Mouse (Mus musculus) lung, embryonic 15.5 days (tissue): ENCODE measurements around the gene Olfr1320. TPM values are rescaled to one million over a fixed set of nuclear protein-coding genes. Genes with fewer than 3 reads are reported as not detected.
"Not testable (repeated sequence)": the region's sequence is repeated elsewhere in the genome, so short reads cannot be mapped to it uniquely, and the experiment has no call there.

ENCODE experiments used
- ATAC-seq: fragments of 200-750 bp; cut with Nextera tagmentation; 2 replicates; pipeline ENCODE4 v1.8.0; 2017; ENCODE audit warnings: moderate number of reproducible peaks, borderline replicate concordance; ENCODE audit not compliant: low FRiP score, low TSS enrichment; ENCODE audit errors: extremely low read depth
- H3K27ac ChIP-seq: fragments of 300-500 bp; sonication (generic); 2 replicates; pipeline ENCODE4 v1.5.1; 2015; ENCODE audit warnings: moderate library complexity, mild to moderate bottlenecking, inconsistent platforms
- H3K27me3 ChIP-seq: fragments of 300-500 bp; sonication (generic); 2 replicates; pipeline ENCODE4 v1.6.1; 2015; ENCODE audit warnings: inconsistent platforms
- H3K36me3 ChIP-seq: fragments of 300-500 bp; sonication (generic); 2 replicates; pipeline ENCODE4 v1.6.1; 2015; ENCODE audit warnings: inconsistent platforms
- H3K4me1 ChIP-seq: fragments of 300-500 bp; sonication (generic); 2 replicates; pipeline ENCODE4 v1.6.1; 2015; ENCODE audit warnings: inconsistent platforms
- H3K4me2 ChIP-seq: fragments of 300-500 bp; sonication (generic); 2 replicates; pipeline ENCODE4 v1.6.1; 2015; ENCODE audit warnings: inconsistent platforms, mild to moderate bottlenecking, moderate library complexity
- H3K4me3 ChIP-seq: fragments of 300-500 bp; sonication (generic); 2 replicates; pipeline ENCODE4 v1.5.1; 2015; ENCODE audit warnings: mild to moderate bottlenecking, inconsistent platforms
- H3K9ac ChIP-seq: fragments of 300-500 bp; sonication (generic); 2 replicates; pipeline ENCODE4 v1.6.1; 2015; ENCODE audit warnings: inconsistent platforms
- H3K9me3 ChIP-seq: fragments of 300-500 bp; sonication (generic); 2 replicates; pipeline ENCODE4 v1.6.1; 2016; ENCODE audit warnings: inconsistent platforms
- WGBS: fragments of 180-500 bp; shearing (Covaris S2); methylation state at CpG from one replicate; pipeline ENCODE4 v1.1.7; 2015; 5-methylcytosine and 5-hydroxymethylcytosine counted together
- polyA plus RNA-seq: library from polyadenylated mRNA; unstranded; fragments of >200 nt; fragmentation: Nextera tagmentation; extraction: Ambion mirVana; gene quantifications from 2 replicates; pipeline ENCODE4 v1.2.1, GENCODE M21; 2015

Olfr1320 gene
- not detected in 2 replicates for polyA plus RNA-seq

DNA sequence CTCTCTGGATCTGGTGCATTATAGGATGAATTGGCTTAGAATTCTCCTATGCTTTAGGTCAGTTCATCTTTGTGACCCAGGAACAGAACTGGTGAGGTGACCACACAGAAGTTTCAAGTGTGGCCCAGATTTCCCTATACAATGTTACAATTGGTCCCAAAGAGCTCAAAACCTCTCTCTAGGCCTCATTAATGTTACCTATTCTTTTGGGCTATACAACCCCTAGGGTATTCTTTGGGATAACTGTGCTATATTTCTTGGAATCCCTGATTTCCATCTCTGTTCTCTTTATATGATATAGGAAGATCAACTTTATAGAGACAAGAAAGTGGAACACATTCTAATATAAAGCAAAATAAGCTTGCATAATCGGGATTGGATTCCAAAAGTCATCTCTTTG, at the start of gene Olfr1320:
Olfr1320 (plus strand) TSS at position 301 of the 400 bp plus-strand sequence.
- H3K9ac ChIP-seq, result no peak within 1 kb of the TSS
- no peak within 1 kb of the TSS for H3K27ac ChIP-seq
- H3K27me3 ChIP-seq, result no peaks in the 10 kb centered on the region
- H3K4me2 ChIP-seq, result no peak within 1 kb of the TSS
- 90% methylated on average over 1 of the region's 1 CpGs for WGBS
- H3K9me3 ChIP-seq, result no peaks in the 10 kb centered on the region
- no peaks in the 10 kb centered on the region for H3K4me1 ChIP-seq
- H3K36me3 ChIP-seq, result no peaks in the 10 kb centered on the region
- ATAC-seq, result no peak
- no peak within 1 kb of the TSS for H3K4me3 ChIP-seq

DNA sequence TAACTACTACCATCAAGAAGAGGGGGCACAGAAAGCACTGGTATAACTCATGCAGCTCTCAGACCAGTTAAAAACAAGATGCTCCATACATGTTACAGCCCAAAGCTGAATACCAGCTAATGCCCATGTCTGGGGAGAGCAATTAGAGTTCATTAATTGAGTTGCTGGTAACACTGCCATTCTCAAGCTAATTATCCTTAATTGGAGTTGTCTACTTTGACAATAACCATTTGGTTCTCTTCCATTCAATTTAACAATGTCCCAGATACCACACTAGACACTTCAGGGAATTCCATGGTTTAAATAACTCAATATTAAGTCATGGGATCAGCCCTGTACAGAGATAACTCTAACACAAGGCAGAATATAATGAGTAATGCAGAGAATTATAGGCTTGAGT, 44.6 kb upstream of the Olfr1320 start:
- no peaks in the 10 kb centered on the region for H3K9me3 ChIP-seq
- H3K27me3 ChIP-seq, result no peaks in the 10 kb centered on the region
- no peak overlapping the region for H3K9ac ChIP-seq
- no peak overlapping the region for H3K4me3 ChIP-seq
- H3K4me2 ChIP-seq, result no peak overlapping the region
- ATAC-seq, result no peak
- no peak overlapping the region for H3K27ac ChIP-seq
- H3K36me3 ChIP-seq, result no peaks in the 10 kb centered on the region
- H3K4me1 ChIP-seq, result no peaks in the 10 kb centered on the region

DNA sequence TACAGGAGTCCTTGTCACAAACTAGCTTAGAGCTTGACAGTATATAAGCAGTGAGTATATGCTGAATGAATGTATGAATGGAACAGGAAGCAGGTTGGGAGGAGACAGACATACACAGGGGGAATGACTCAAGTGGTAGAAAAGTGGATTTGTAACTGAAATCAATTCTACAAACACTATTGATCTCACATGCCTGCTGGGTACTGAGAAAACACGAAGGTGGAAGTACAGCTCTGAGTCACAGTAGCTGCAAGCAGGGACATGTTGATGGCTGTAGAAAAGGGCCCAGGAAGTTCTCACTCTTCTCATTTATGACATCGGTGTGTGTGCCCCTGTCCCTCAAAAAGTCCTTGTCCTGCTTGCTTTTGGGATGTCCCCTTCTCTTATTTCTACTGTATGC, 40.9 kb upstream of the Olfr1320 start:
- H3K4me1 ChIP-seq, result no peaks in the 10 kb centered on the region
- no peaks in the 10 kb centered on the region for H3K9me3 ChIP-seq
- ATAC-seq, result no peak
- 66% methylated on average over 2 of the region's 2 CpGs for WGBS
- no peak overlapping the region for H3K4me3 ChIP-seq
- no peaks in the 10 kb centered on the region for H3K36me3 ChIP-seq
- no peak overlapping the region for H3K4me2 ChIP-seq
- H3K27ac ChIP-seq, result no peak overlapping the region
- H3K9ac ChIP-seq, result no peak overlapping the region
- H3K27me3 ChIP-seq, result no peaks in the 10 kb centered on the region

DNA sequence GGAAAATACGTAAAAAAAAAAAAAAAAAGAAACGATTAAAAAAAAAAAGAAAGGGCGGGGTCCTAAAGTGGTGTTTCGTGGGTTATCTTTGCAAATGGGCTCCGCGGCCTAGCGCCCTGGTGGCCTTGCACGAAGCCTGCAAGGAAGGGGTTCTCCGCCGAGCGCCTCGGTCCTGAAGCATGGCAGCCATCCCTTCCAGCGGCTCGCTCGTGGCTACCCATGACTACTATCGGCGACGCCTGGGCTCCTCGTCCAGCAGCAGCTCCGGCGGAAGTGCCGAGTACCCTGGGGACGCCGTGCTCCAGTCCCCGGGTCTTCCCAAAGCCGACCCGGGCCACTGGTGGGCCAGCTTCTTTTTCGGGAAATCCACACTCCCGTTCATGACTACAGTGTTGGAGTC, 11.4 kb upstream of the Olfr1320 start:
- H3K4me1 ChIP-seq, H3K9me3 ChIP-seq, H3K36me3 ChIP-seq, H3K27me3 ChIP-seq, H3K9ac ChIP-seq, H3K4me2 ChIP-seq, H3K27ac ChIP-seq, ATAC-seq, H3K4me3 ChIP-seq: not testable (repeated sequence)
- 83% methylated on average over 29 of the region's 29 CpGs for WGBS

Other genes with a start within 250 kb of the Olfr1320 start
- gene Arhgap36, start 208.4 kb upstream of the Olfr1320 start, polyA plus RNA-seq, result 0.56 and 0.65 TPM in 2 replicates
- gene Olfr1321, start 62.7 kb downstream of the Olfr1320 start, polyA plus RNA-seq, result not detected in 2 replicates
- gene Igsf1, start 125.4 kb downstream of the Olfr1320 start, polyA plus RNA-seq, result 2.0 and 2.5 TPM in 2 replicates
- not detected in 2 replicates for gene Olfr1322, start 219.2 kb downstream of the Olfr1320 start, polyA plus RNA-seq